Mouse (Mus musculus) ovary, postnatal 36 days (tissue): ENCODE data around the gene Swap70.
"Not testable (repeated sequence)": the region's sequence is repeated elsewhere in the genome, so short reads cannot be mapped to it uniquely, and the experiment has no call there.

ENCODE experiments used
- DNase-seq: peaks from one replicate; pipeline ENCODE4 v3.0.0; 2022; ENCODE audit warnings: low spot score, mixed read lengths

The Swap70 gene

DNA sequence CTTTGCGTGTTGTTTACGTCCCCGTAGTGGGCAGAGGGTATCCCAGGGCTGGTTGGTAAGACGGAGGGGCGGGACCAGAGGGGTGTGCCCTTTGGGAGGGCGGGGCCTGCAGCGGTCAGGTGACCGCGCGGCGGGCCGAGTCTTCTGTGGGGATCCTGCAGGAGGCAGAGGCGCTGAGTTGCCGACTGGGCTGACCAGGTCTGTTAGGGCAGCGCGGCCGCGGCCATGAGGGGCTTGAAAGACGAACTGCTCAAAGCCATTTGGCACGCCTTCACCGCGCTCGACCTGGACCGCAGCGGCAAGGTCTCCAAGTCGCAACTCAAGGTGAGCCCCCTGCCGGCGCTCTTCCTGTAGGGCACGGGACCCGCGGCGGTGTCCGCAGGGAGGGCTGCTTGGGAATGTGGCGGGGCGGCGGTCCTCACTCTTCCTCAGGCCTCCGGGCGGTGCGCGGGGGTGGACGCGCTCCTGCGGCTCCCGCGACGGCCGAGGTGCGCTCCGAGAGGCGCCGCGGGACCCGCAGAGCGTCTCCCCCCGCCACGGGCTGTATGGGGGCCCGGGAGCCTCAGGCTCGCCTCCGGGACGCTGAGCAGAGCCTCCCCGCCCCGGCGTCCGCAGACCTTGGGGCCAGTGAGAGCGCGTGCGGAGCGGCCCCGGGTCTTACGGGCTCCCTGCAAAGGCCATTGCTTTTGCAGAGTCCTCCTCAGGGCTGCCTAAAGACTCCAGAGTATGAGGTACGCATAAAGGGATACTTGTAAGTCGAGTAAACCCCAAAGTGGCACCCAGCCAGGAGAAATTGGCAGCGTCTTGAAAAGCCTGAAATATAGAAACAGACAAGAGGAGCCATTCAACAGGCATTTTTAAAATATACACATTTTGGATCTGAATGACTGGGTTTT lies at the start of gene Swap70:
TSS of gene Swap70 (plus strand) at position 126 of the 896 bp plus-strand sequence.
- DNase-seq, result peak; percentile 90

GRCm38 (mm10) chr7:110179208-110179607 lies 42.3 kb upstream of the Swap70 start:
- no peak for DNase-seq

GRCm38 (mm10) chr7:110180613-110181012 lies 40.9 kb upstream of the Swap70 start:
- no peak for DNase-seq

DNA sequence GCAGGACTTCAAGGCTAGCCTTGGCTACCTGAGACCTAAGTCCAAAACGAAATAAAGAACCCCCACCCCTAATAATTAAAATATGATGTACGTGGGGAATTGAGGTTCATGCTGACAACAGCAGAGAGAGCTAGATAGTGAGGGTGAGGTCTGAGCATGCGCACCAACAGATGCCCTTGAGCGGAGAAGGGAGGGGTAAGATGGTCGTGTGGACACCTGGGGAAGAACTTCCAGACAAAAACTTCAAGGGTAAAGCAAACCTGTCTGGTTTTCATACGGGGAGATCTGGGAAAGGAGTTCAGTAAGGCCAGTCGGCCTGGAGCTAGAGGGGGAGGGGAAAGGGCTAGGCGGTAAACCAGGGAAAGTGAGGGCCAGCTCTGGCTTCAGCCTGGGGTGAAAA lies 40.1 kb upstream of the Swap70 start:
- no peak for DNase-seq

DNA sequence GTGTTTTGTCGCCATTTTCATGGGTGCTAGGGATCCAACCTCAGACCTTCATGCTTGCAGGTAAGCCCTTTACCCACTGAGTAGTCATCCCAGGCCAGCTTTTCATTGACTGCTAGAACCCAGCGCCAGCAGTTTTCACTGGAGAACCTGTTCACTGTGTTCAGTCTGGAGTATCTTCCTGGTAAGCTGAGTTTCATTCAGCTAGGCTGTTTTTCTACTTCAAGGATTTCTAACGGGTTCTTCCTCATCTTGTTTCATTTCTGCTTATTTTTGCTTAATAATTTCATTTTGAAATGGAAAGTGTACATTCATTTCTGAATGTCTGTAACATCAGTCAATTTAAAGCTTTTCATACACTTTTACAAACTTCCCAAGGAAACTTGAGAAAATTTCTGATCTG lies 36.9 kb upstream of the Swap70 start:
- no peak for DNase-seq

DNA sequence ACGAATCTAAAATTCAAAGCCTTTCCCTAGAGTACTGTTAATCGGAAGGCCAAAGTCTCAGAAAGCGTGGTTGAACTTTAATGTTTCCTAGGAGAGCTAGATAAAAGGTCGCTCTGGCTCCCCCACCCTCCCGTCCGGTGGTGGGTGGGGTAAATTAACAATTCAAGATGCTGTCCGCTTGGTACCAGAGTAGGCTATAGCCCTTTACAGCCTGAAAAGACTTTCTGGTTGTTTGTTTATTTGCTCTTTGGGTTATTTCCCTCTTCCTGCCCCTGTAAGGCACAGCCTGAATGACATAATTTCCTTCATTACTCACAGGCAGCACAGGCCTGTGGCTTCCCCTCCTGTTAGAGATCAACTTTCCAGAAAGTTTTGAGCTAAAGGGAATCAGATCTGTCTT lies 31.6 kb upstream of the Swap70 start:
- no peak for DNase-seq

DNA sequence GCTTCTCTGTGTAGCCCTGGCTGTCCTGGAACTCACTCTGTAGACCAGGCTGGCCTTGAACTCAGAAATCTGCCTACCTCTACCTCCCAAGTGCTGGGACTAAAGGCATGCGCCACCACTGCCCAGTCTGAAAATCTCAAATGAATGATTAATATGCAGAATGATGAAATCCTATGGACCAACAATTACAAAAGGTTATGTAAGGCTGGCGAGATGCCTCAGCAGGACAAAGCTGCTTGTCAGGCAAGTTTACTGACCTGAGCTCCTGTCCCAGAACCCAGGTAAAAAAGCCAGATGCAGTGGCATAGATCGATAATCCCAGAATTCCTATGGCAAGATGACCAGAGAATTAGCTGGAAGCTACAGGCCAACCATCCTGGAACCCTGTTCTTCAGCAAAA lies 28.3 kb upstream of the Swap70 start:
- no peak for DNase-seq

DNA sequence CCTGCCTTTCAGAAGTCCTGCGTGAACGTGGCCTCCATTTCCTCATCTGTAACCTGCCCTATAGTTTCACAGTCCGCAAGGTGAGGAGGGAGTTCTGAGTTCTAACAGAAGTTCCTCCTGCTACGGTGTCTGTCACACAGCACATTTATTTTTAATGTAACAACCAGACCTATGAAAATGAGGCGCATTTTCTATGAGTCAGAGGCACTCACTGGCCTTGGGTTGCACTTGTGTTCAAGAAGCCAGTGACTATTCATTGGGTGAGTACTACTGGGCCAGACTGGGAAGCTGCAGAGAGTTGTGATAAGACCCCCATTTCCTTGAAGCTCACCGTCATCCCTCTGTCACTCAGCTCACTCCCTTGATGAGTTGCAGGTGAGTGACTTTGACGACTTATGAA lies 24.3 kb upstream of the Swap70 start:
- no peak for DNase-seq

- no peak for DNase-seq
Measured at GRCm38 (mm10) chr7:110201933-110202332, 19.6 kb upstream of the Swap70 start.

DNA sequence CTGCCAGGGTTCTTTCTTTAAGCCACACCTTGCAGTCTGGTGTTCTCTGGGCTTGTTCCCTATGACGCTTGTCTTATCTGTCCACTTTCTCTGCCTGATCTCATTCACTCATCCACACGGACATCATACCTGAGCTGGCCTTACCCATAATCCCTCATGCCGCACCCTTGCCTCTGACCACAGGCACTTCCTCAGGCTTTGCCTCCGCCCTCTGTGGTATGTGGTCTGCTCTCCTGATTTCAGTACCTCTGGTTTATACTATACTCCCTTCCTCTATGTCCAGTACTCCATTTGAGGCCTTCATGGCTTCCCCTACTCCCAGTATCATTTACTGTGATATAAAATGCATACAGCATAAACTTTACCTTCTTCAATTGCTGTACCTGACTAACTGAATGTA lies 17.3 kb upstream of the Swap70 start:
- DNase-seq, result no peak

GRCm38 (mm10) chr7:110208341-110208740 lies 13.2 kb upstream of the Swap70 start:
- no peak for DNase-seq

DNA sequence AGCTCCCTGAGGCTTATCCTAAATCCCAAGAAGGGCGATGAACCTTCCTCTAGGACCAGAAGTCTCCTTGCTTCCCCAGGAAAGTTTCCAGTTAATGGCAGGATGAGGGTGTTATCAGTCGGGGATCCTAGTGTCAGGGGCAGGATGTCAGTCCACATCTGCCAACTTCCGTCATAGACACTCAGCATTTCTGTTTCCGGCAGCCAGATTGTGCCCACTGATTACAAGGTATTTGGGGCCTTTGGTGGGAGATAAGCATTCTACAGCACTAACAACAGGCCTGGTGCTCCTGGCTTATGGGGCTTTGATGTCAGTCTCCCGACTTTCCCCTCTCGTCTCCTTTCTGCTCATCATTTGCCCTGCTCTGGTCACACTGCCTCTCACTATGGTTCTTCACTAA lies 12.1 kb upstream of the Swap70 start:
- DNase-seq, result no peak

DNA sequence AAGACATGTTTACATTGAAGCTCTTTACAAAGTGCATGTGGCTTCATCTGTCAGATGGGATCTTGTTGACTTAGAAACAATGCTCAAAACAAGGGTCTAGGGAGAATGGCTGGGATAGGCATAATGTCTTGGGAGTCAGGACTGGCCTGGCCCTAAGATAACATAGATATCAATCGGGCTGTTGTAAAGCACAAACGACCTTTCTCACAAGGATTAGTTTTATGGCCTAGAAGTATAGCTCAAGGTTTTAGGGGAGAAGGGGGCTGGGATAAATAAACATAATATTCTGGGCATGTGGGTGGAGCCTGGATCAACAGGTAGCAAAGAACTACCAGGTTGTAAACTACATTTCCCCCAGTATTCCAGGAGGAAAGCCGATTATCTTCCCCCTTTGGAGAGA lies 10.5 kb upstream of the Swap70 start:
- DNase-seq, result no peak

- no peak for DNase-seq
Measured at GRCm38 (mm10) chr7:110214882-110215281, 6.6 kb upstream of the Swap70 start.

GRCm38 (mm10) chr7:110221051-110221585 lies 393 bp upstream of the Swap70 start:
- DNase-seq, result no peak

- DNase-seq, result no peak
Measured at GRCm38 (mm10) chr7:110222583-110223182, 1.2 kb downstream of the Swap70 start.

GRCm38 (mm10) chr7:110223727-110224510 lies 2.4 kb downstream of the Swap70 start:
- no peak for DNase-seq

DNA sequence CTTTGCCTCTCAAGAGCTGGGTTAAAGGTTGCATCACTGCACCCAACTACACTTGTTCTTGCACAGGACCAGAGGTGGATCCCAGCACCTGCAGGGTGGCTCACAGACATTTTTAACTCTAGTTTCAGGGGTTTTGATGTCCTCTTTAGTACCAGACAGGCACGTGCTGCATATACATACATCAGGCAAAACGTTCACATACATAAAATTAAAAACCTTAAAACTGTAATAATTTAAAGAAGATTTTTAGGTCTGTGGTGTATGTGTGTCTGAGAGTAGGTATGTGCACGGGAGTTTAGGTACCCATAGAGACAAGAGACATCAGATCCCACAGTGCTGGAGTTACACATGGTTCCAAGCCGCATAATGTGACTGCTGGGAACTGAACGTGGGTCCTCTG lies 5.0 kb downstream of the Swap70 start:
- no peak for DNase-seq

GRCm38 (mm10) chr7:110229967-110230366 lies 8.5 kb downstream of the Swap70 start:
- DNase-seq, result no peak

DNA sequence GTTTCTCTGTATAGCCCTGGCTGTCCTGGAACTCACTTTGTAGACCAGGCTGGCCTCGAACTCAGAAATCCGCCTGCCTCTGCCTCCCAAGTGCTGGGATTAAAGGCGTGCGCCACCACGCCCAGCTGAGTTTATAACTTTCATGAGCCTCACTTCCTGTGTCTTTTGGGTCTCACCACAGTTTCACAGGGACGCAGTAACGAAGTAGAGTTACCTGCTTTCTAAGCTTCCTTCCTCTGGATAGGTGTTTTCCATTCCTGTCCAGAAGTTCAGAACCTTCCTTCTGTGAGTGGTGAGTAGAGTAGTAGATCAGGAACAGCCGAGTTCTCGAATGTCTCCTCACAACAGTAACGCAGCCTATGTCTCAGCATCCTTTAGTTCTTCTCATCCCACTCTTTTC lies 9.6 kb downstream of the Swap70 start:
- DNase-seq, result not testable (repeated sequence)

- no peak for DNase-seq
Measured at GRCm38 (mm10) chr7:110236085-110236484, 14.6 kb downstream of the Swap70 start.

- DNase-seq, result no peak
Measured at GRCm38 (mm10) chr7:110237451-110237836, 15.9 kb downstream of the Swap70 start.
